Mouse (Mus musculus): ENCODE data around the gene 1700122O11Rik.

- TF ChIP-seq CTCF (IDR thresholded peaks at IDR 0.05; ENCODE audit: borderline replicate concordance, insufficient read depth, low read length), result no peak
- TF ChIP-seq POLR2A (IDR thresholded peaks at IDR 0.05; ENCODE audit: low read depth, low read length), result no peak
These were observed 1.2 kb downstream of the 1700122O11Rik start for GRCm38 (mm10) chr17:48036921-48037320.

All from embryonic fibroblast, embryonic 13.5 days (primary cell).